Mouse (Mus musculus) limb, embryonic 10.5 days (tissue): Measurements from ENCODE around the gene Zfp827. TPM values are rescaled to one million over a fixed set of nuclear protein-coding genes. Genes with fewer than 3 reads are reported as not detected.
"Not testable (repeated sequence)": the region's sequence is repeated elsewhere in the genome, so short reads cannot be mapped to it uniquely, and the experiment has no call there.

ENCODE experiments used
- DNase-seq: peaks from one replicate; pipeline ENCODE4 v3.0.0-alpha.2; 2017; ENCODE audit warnings: low spot score
- H3K27ac ChIP-seq: fragments of 300-500 bp; sonication (generic); 2 replicates; pipeline ENCODE4 v1.5.1; 2016; ENCODE audit warnings: mild to moderate bottlenecking
- H3K27me3 ChIP-seq: fragments of 300-500 bp; sonication (generic); 2 replicates; pipeline ENCODE4 v1.6.1; 2016; ENCODE audit warnings: low read depth, mild to moderate bottlenecking; ENCODE audit not compliant: poor library complexity, severe bottlenecking
- H3K36me3 ChIP-seq: fragments of 300-500 bp; sonication (generic); 2 replicates; pipeline ENCODE4 v1.6.1; 2016; ENCODE audit warnings: mild to moderate bottlenecking, moderate library complexity
- H3K4me1 ChIP-seq: fragments of 300-500 bp; sonication (generic); 2 replicates; pipeline ENCODE4 v1.6.1; 2016
- H3K4me3 ChIP-seq: fragments of 300-500 bp; sonication (generic); 2 replicates; pipeline ENCODE4 v1.5.1; 2016; ENCODE audit warnings: mild to moderate bottlenecking, moderate library complexity
- H3K9me3 ChIP-seq: fragments of 300-500 bp; sonication (generic); replicated peaks from 2 replicates; pipeline ENCODE4 v1.6.1; 2016; ENCODE audit warnings: mild to moderate bottlenecking
- WGBS: fragments of 180-500 bp; shearing (Covaris S2); methylation state at CpG from one replicate; pipeline ENCODE4 v1.1.7; 2016; 5-methylcytosine and 5-hydroxymethylcytosine counted together
- polyA plus RNA-seq: library from polyadenylated mRNA; unstranded; fragments of >200 nt; fragmentation: Nextera tagmentation; extraction: Ambion mirVana; gene quantifications from 2 replicates; pipeline ENCODE4 v1.2.1, GENCODE M21; 2016

Gene Zfp827
- polyA plus RNA-seq, 1 experiment from 2014 or later: 7.9 TPM

DNA sequence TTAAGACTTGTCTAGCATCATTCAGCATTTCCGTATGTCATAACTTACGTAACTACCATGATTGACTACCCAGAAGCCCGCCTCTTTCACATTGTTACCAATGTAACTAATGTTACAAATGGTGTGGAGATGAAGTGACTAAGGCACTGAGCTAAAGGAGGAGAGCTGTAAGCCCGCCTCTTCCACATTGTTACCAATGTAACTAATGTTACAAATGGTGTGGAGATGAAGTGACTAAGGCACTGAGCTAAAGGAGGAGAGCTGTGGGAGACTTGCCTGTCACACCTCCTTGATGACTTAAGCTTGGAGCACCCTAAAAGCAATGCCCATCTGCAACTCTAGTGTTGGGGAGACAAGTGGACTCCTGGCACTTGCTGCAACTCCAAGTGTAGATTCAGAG is 100.3 kb downstream of the Zfp827 start:
- H3K36me3 ChIP-seq: peaks cover 97% of the 10 kb centered on the region
- WGBS: 93% methylated on average over 4 of the region's 4 CpGs

DNA sequence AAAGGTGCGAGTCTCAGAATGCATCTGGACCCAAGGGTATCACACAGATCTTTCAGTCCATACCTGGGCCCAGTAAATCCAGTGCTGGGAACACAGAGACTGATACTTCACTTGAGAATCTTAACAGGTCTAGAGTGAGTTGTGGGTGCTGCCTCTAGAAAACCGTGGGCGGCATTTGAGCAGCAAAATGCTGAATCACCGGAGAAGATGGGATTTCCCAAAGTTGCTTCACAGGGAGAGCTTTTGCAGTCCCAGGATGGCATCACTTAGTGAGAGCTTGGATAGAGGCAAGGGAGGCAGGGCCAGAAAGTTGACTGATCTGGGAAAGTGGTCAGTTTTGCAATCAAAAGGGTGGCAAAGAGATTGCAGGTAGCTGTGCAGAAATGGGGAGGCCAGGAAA is 111.4 kb downstream of the Zfp827 start:
- Histone ChIP-seq H3K9me3 (no peaks in the 10 kb centered on the region), H3K27ac (no peak overlapping the region), H3K4me3 (no peak overlapping the region), H3K27me3 (no peaks in the 10 kb centered on the region), H3K36me3 (peaks cover 100% of the 10 kb centered on the region), H3K4me1 (no peaks in the 10 kb centered on the region)
- 94% methylated on average over 4 of the region's 4 CpGs for WGBS
- no peak for DNase-seq

More for the DNA sequence above, 100.3 kb downstream of the Zfp827 start:
- not testable (repeated sequence) for DNase-seq, H3K9me3 ChIP-seq, H3K4me3 ChIP-seq, H3K4me1 ChIP-seq, H3K27me3 ChIP-seq, H3K27ac ChIP-seq

GRCm38 (mm10) chr8:79140981-79141380 is 112.7 kb downstream of the Zfp827 start:
- DNase-seq: no peak
- no peak overlapping the region for H3K27ac ChIP-seq
- H3K4me3 ChIP-seq: no peak overlapping the region
- peaks cover 100% of the 10 kb centered on the region for H3K36me3 ChIP-seq
- WGBS: 92% methylated on average over 8 of the region's 8 CpGs
- H3K4me1 ChIP-seq: no peaks in the 10 kb centered on the region
- H3K9me3 ChIP-seq: no peaks in the 10 kb centered on the region
- H3K27me3 ChIP-seq: no peaks in the 10 kb centered on the region

DNA sequence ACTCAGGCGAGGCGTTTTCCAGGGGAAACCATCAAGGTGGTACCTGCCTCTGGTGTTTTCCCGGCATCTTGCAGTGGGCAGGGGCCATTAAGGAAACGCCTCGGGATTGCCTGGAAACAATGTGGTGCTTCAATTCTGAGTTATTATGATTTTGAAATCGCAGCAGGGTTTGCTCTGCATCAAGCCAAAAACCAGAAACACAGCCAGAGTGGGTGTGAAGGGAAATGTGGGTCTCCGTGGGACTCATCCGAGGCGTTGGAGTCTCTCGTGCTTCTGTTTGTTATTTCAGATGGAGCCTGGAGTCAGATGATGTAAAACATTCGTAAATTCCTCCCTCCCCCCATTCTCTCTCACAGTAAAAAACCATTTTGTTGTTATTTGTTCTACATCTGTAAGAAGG is 113.4 kb downstream of the Zfp827 start:
- no peak for DNase-seq
- no peak overlapping the region for H3K4me3 ChIP-seq
- H3K27me3 ChIP-seq: no peaks in the 10 kb centered on the region
- WGBS: 86% methylated on average over 11 of the region's 11 CpGs
- H3K4me1 ChIP-seq: no peaks in the 10 kb centered on the region
- H3K9me3 ChIP-seq: no peaks in the 10 kb centered on the region
- H3K27ac ChIP-seq: no peak overlapping the region
- H3K36me3 ChIP-seq: peaks cover 100% of the 10 kb centered on the region

- H3K27me3 ChIP-seq: no peaks in the 10 kb centered on the region
- H3K36me3 ChIP-seq: peaks cover 91% of the 10 kb centered on the region
- H3K4me1 ChIP-seq: no peaks in the 10 kb centered on the region
- H3K9me3 ChIP-seq: no peaks in the 10 kb centered on the region
- DNase-seq: no peak
- no peak overlapping the region for H3K4me3 ChIP-seq
- 92% methylated on average over 3 of the region's 3 CpGs for WGBS
- no peak overlapping the region for H3K27ac ChIP-seq
Observed at GRCm38 (mm10) chr8:79143729-79144128, 115.5 kb downstream of the Zfp827 start.

- no peak for DNase-seq
- no peaks in the 10 kb centered on the region for H3K27me3 ChIP-seq
- no peak overlapping the region for H3K27ac ChIP-seq
- 93% methylated on average over 8 of the region's 8 CpGs for WGBS
- H3K36me3 ChIP-seq: peaks cover 87% of the 10 kb centered on the region
- no peak overlapping the region for H3K4me3 ChIP-seq
- no peaks in the 10 kb centered on the region for H3K9me3 ChIP-seq
- no peaks in the 10 kb centered on the region for H3K4me1 ChIP-seq
Observed at GRCm38 (mm10) chr8:79145210-79145609, 117.0 kb downstream of the Zfp827 start.

DNA sequence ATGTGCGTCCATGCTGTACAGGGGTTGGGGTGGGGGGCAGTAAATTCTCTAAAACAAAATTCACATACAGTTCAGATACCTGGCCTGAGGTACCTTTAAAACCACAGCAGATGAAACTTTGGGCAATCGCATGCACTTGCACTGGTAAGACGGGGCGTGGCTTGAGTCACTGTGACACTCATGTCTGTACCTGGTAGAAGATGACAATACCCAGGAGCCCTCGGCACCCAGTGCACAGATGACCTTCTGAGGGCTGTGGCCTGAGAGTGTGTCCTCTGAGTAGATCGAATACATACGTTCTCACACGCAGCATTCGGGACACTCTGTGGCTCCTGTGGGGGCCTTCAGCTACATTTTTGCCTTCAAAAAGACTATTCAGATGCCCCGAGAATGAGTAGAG is 117.4 kb downstream of the Zfp827 start:
- Histone ChIP-seq H3K27me3 (no peaks in the 10 kb centered on the region), H3K9me3 (no peaks in the 10 kb centered on the region), H3K27ac (no peak overlapping the region), H3K4me3 (no peak overlapping the region), H3K36me3 (peaks cover 86% of the 10 kb centered on the region), H3K4me1 (no peaks in the 10 kb centered on the region)
- no peak for DNase-seq
- WGBS: 93% methylated on average over 10 of the region's 10 CpGs

- Histone ChIP-seq H3K36me3 (peaks cover 80% of the 10 kb centered on the region), H3K27ac (no peak overlapping the region), H3K9me3 (no peaks in the 10 kb centered on the region), H3K27me3 (no peaks in the 10 kb centered on the region), H3K4me3 (no peak overlapping the region), H3K4me1 (no peaks in the 10 kb centered on the region)
- 90% methylated on average over 10 of the region's 10 CpGs for WGBS
- no peak for DNase-seq
Observed at GRCm38 (mm10) chr8:79148799-79149198, 120.6 kb downstream of the Zfp827 start.

DNA sequence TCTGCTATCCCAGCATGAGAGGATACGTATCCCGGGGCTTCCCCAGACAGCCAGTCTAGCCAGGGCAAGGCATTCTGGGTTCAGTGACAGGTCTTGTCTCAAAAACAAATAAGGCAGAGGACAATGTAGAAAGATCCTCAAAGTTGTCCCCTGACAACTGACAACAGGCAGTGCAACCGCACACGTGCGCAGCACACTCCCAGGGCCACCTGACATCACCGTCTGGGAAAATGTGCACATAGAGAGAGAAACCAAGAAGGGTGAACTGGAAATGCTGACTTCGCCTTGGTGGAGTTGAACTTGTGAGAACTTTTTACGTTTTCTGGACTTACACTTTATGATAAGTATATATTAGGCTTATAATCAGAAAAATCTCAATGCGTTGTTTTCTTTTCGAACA is 121.6 kb downstream of the Zfp827 start:
- Histone ChIP-seq H3K36me3 (peaks cover 79% of the 10 kb centered on the region), H3K4me1 (no peaks in the 10 kb centered on the region), H3K27ac (no peak overlapping the region), H3K4me3 (no peak overlapping the region), H3K27me3 (no peaks in the 10 kb centered on the region), H3K9me3 (no peaks in the 10 kb centered on the region)
- DNase-seq: no peak
- WGBS: 94% methylated on average over 10 of the region's 10 CpGs

DNA sequence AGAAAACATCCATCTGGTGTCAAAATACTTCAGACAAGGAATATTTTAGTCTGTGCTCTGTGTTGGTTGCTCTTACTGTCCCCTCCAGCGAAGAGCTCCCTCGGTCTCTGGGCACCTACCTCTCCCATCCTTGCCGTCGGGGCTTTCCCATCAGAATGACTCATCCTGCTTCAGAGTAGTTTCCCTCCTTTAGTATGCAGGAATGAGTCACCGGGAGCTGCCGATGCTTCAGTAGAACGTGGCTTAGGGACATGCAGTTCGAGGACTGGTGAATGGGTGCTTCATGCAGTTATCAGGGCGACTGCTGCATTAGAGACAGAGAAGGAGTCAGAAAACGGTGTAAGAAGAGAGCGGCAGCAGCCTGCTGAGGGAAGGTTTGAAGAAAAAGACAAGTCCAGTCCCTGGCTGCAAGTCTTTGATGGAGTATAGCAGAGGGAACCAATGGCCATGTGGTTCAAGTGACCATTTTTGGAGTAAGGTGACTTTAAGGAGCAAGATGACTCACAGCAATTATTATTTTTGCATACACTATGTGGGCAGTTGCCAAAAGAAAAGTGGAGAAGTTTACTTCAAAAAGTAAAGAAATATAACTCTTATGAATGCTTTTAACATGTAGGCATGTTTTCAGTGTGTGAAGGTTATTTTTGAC is 122.4 kb downstream of the Zfp827 start:
- no peaks in the 10 kb centered on the region for H3K27me3 ChIP-seq
- no peaks in the 10 kb centered on the region for H3K9me3 ChIP-seq
- no peaks in the 10 kb centered on the region for H3K4me1 ChIP-seq
- H3K4me3 ChIP-seq: no peak overlapping the region
- 82% methylated on average over 11 of the region's 11 CpGs for WGBS
- H3K27ac ChIP-seq: no peak overlapping the region
- DNase-seq: no peak
- peaks cover 79% of the 10 kb centered on the region for H3K36me3 ChIP-seq

DNA sequence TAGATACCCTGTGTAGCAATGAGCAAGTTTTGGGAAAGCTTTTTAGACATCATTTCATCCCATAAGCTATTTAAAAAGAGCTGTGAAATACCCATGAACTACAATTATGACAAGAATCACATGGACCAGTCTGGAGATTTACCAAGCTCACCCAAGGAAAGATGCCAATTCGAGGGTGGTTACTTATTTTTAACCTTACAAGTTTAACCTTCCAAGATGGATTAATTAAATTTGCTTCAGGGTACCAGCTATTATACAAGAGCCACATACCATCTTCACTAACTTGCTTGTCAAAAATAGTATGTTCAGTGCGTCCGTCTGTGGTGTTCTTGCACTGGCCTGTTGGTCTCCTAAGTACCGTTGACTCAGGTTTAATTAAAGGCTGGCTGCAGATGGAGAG is 123.4 kb downstream of the Zfp827 start:
- no peaks in the 10 kb centered on the region for H3K27me3 ChIP-seq
- no peak overlapping the region for H3K27ac ChIP-seq
- WGBS: 87% methylated on average over 4 of the region's 4 CpGs
- H3K4me3 ChIP-seq: no peak overlapping the region
- no peaks in the 10 kb centered on the region for H3K9me3 ChIP-seq
- H3K4me1 ChIP-seq: 0 out of 2 replicates have a peak, but pooled peaks cover under 1% of the 10 kb centered on the region
- H3K36me3 ChIP-seq: peaks cover 79% of the 10 kb centered on the region
- DNase-seq: no peak

GRCm38 (mm10) chr8:79153201-79153600 is 125.0 kb downstream of the Zfp827 start:
- no peaks in the 10 kb centered on the region for H3K9me3 ChIP-seq
- peaks cover 80% of the 10 kb centered on the region for H3K36me3 ChIP-seq
- H3K27ac ChIP-seq: no peak overlapping the region
- DNase-seq: no peak
- no peaks in the 10 kb centered on the region for H3K27me3 ChIP-seq
- peaks cover 16% of the 10 kb centered on the region for H3K4me1 ChIP-seq
- 96% methylated on average over 1 of the region's 1 CpGs for WGBS
- H3K4me3 ChIP-seq: no peak overlapping the region

GRCm38 (mm10) chr8:79153637-79154036 is 125.4 kb downstream of the Zfp827 start:
- Histone ChIP-seq H3K27ac (no peak overlapping the region), H3K9me3 (no peaks in the 10 kb centered on the region), H3K27me3 (no peaks in the 10 kb centered on the region), H3K4me1 (peaks cover 18% of the 10 kb centered on the region), H3K36me3 (peaks cover 85% of the 10 kb centered on the region), H3K4me3 (no peak overlapping the region)
- 92% methylated on average over 4 of the region's 4 CpGs for WGBS
- DNase-seq: no peak
